Mouse (Mus musculus): Measurements from ENCODE around the gene Zfp282. TPM values are rescaled to one million over a fixed set of nuclear protein-coding genes. Genes with fewer than 3 reads are reported as not detected.

Gene Zfp282
- polyA plus RNA-seq, 2 experiments, result 19.7 to 20.2 TPM

- TF ChIP-seq POLR2A (IDR thresholded peaks at IDR 0.05; ENCODE audit: borderline replicate concordance, extremely low read depth, insufficient read depth, insufficient read length), result no peak
- WGBS, result 74% methylated on average over 1 of the region's 1 CpGs
- Histone ChIP-seq H3K27me3 (ENCODE audit: control insufficient read depth, insufficient read depth, low read length) (no peaks in the 10 kb centered on the region), H3K9me3 (ENCODE audit: control insufficient read depth, low read length) (no peaks in the 10 kb centered on the region), H3K36me3 (ENCODE audit: control insufficient read depth, insufficient read depth, low read length) (peaks cover 43% of the 10 kb centered on the region), H3K9ac (ENCODE audit: low read depth, low read length, severe bottlenecking) (no peak overlapping the region), H3K27ac (replicated peaks; ENCODE audit: low read depth, low read length) (no peak overlapping the region), H3K4me1 (ENCODE audit: control insufficient read depth, insufficient read depth, low read length) (no peaks in the 10 kb centered on the region), H3K4me2 (replicated peaks; ENCODE audit: low read depth, low read length, severe bottlenecking) (no peak overlapping the region), H3K4me3 (replicated peaks; ENCODE audit: low read length) (no peak overlapping the region)
- ATAC-seq (ENCODE audit: low FRiP score, low read depth) (no peak), DNase-seq (ENCODE audit: low spot score) (no peak)
These were observed 32.0 kb downstream of the Zfp282 start for GRCm38 (mm10) chr6:47909007-47909406.

DNA sequence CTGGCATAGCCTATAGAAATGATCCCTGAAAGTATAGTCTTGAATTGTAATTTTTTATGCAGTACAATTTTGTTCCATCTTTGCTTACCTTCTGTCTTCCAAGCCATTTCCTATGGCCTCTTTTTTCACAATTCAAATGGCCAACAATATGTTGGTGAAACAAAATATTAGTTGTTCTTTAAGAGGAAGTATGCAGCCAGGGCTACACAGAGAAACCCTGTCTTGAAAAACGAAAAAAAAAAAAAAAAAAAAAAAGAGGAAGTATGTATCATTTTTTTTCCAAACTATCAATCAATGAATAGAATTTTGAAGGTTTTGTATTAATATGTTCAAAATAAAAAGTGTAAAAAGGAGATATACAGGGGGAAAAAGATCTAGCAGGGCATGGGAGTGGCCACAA lies 34.6 kb downstream of the Zfp282 start:
- H3K27me3 ChIP-seq (ENCODE audit: control insufficient read depth, insufficient read depth, low read length), result no peaks in the 10 kb centered on the region
- ATAC-seq (ENCODE audit: low FRiP score, low read depth) (no peak), DNase-seq (ENCODE audit: low spot score) (no peak)
- peaks cover 16% of the 10 kb centered on the region for H3K36me3 ChIP-seq (ENCODE audit: control insufficient read depth, insufficient read depth, low read length)
- no peak overlapping the region for H3K4me3 ChIP-seq (replicated peaks; ENCODE audit: low read length)
- no peak for TF ChIP-seq POLR2A (IDR thresholded peaks at IDR 0.05; ENCODE audit: borderline replicate concordance, extremely low read depth, insufficient read depth, insufficient read length)
- H3K4me2 ChIP-seq (replicated peaks; ENCODE audit: low read depth, low read length, severe bottlenecking), result no peak overlapping the region
- 78% methylated on average over 1 of the region's 1 CpGs for WGBS
- H3K27ac ChIP-seq (replicated peaks; ENCODE audit: low read depth, low read length), result no peak overlapping the region
- H3K9me3 ChIP-seq (ENCODE audit: control insufficient read depth, low read length), result no peaks in the 10 kb centered on the region
- no peak overlapping the region for H3K9ac ChIP-seq (ENCODE audit: low read depth, low read length, severe bottlenecking)
- H3K4me1 ChIP-seq (ENCODE audit: control insufficient read depth, insufficient read depth, low read length), result no peaks in the 10 kb centered on the region

- Histone ChIP-seq H3K27me3 (ENCODE audit: control insufficient read depth, insufficient read depth, low read length) (no peaks in the 10 kb centered on the region), H3K9ac (ENCODE audit: low read depth, low read length, severe bottlenecking) (no peak overlapping the region), H3K36me3 (ENCODE audit: control insufficient read depth, insufficient read depth, low read length) (peaks cover 3% of the 10 kb centered on the region; the same call in 1 of the 2 replicates), H3K27ac (replicated peaks; ENCODE audit: low read depth, low read length) (no peak overlapping the region), H3K4me1 (ENCODE audit: control insufficient read depth, insufficient read depth, low read length) (no peaks in the 10 kb centered on the region), H3K4me2 (replicated peaks; ENCODE audit: low read depth, low read length, severe bottlenecking) (no peak overlapping the region), H3K4me3 (replicated peaks; ENCODE audit: low read length) (no peak overlapping the region), H3K9me3 (ENCODE audit: control insufficient read depth, low read length) (no peaks in the 10 kb centered on the region)
- no peak for TF ChIP-seq POLR2A (IDR thresholded peaks at IDR 0.05; ENCODE audit: borderline replicate concordance, extremely low read depth, insufficient read depth, insufficient read length)
- WGBS, result 45% methylated on average over 3 of the region's 3 CpGs
- ATAC-seq (ENCODE audit: low FRiP score, low read depth) (no peak), DNase-seq (ENCODE audit: low spot score) (no peak)
These were observed 36.0 kb downstream of the Zfp282 start for GRCm38 (mm10) chr6:47912991-47913390.

DNA sequence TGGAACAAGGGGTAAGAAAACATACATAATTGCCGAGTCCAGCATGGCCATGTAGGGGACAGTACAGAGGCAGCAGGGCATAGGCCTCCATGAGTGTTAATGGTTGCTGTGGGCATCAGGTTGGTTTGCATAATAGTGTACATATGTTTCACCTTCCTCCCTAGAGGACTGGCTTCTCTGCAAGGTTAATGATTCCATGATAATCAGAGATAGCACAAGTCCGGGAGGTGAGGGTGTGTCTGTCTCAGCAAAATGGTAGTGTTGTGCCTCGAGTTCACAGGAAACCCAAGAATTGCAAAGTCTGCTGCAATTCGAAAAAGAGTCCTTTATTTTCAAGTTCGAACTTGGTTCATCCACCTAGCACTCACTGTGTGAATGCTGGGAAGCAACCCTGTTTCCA lies 40.0 kb downstream of the Zfp282 start:
- TF ChIP-seq POLR2A (IDR thresholded peaks at IDR 0.05; ENCODE audit: borderline replicate concordance, extremely low read depth, insufficient read depth, insufficient read length), result no peak
- WGBS, result 73% methylated on average over 5 of the region's 5 CpGs
- Histone ChIP-seq H3K4me2 (replicated peaks; ENCODE audit: low read depth, low read length, severe bottlenecking) (no peak overlapping the region), H3K27ac (replicated peaks; ENCODE audit: low read depth, low read length) (no peak overlapping the region), H3K27me3 (ENCODE audit: control insufficient read depth, insufficient read depth, low read length) (no peaks in the 10 kb centered on the region), H3K36me3 (ENCODE audit: control insufficient read depth, insufficient read depth, low read length) (no peaks in the 10 kb centered on the region), H3K9ac (ENCODE audit: low read depth, low read length, severe bottlenecking) (no peak overlapping the region), H3K4me1 (ENCODE audit: control insufficient read depth, insufficient read depth, low read length) (peaks cover 8% of the 10 kb centered on the region), H3K9me3 (ENCODE audit: control insufficient read depth, low read length) (no peaks in the 10 kb centered on the region), H3K4me3 (replicated peaks; ENCODE audit: low read length) (no peak overlapping the region)
- ATAC-seq (ENCODE audit: low FRiP score, low read depth), result no peak
- DNase-seq (ENCODE audit: low spot score), result no peak

GRCm38 (mm10) chr6:47918768-47919274 lies 41.8 kb downstream of the Zfp282 start:
- Histone ChIP-seq H3K4me2 (replicated peaks; ENCODE audit: low read depth, low read length, severe bottlenecking) (no peak overlapping the region), H3K9me3 (ENCODE audit: control insufficient read depth, low read length) (no peaks in the 10 kb centered on the region), H3K9ac (ENCODE audit: low read depth, low read length, severe bottlenecking) (no peak overlapping the region), H3K4me1 (ENCODE audit: control insufficient read depth, insufficient read depth, low read length) (peaks cover 11% of the 10 kb centered on the region), H3K36me3 (ENCODE audit: control insufficient read depth, insufficient read depth, low read length) (no peaks in the 10 kb centered on the region), H3K4me3 (replicated peaks; ENCODE audit: low read length) (no peak overlapping the region), H3K27me3 (ENCODE audit: control insufficient read depth, insufficient read depth, low read length) (no peaks in the 10 kb centered on the region), H3K27ac (replicated peaks; ENCODE audit: low read depth, low read length) (no peak overlapping the region)
- ATAC-seq (ENCODE audit: low FRiP score, low read depth), result no peak
- no peak for DNase-seq (ENCODE audit: low spot score)
- 61% methylated on average over 3 of the region's 3 CpGs for WGBS
- TF ChIP-seq POLR2A (IDR thresholded peaks at IDR 0.05; ENCODE audit: borderline replicate concordance, extremely low read depth, insufficient read depth, insufficient read length), result no peak

All from limb, embryonic 14.5 days (tissue).